Mouse (Mus musculus): ENCODE measurements around the gene Aunip.
"Not testable (repeated sequence)": the region's sequence is repeated elsewhere in the genome, so short reads cannot be mapped to it uniquely, and the experiment has no call there.

Gene Aunip

DNA sequence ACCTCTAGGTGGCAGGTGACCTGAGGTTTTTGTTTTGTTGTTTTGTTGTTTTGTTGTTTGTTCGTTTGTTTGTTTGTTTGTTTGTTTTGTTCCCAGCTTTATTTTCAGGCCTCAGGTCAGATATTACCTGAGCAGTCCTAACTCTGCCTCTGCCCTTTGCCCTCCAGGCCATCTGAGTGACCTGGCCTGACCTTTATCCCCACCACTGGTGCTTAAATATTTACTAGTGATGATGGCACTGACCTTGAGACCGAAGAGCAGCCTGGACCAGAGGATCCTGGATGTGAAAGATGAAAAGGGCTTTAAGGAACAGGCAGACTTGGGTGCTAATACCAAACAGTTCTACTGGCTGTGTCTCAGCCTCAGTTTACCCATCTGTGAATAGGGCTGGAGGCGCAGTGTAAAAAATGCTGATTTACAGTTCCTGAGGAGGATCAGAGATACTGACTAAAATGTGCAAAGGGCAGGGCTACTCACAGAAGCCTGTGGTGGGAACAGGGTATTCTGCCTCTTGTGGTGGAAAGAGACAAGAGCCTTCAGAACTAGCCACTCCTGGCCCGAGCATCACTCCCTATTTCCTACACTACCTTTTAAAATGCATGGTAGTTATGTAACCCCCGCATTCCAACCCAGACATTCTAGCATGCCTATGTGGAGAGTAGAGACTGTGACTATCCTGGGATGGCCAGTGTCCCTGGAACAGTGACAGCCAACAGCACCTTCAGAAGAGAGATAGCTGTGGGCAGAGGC lies 25.5 kb upstream of the Aunip start:
- DNase-seq (ENCODE audit: low read depth, low spot score) = peak; percentile 84

DNA sequence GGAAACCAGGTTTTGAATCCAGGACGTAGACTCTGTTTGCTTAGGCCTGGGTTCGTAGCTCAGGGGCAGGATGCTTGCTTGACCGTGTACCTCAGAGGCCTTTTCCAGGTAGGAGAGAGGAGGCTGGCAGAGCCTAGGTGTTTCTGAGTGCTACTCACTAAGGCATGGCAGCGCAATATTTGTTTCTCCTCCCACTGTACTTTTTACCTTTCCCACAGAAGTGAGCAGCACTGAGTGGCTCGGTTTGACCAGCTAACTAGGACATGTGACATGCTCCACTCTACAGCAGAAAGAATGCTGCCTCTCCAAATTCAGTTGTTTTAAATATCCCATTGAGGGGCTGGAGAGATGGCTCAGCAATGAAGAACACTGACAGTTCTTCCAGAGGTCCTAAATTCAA lies 22.6 kb upstream of the Aunip start:
- no peak for DNase-seq (ENCODE audit: low read depth, low spot score)

DNA sequence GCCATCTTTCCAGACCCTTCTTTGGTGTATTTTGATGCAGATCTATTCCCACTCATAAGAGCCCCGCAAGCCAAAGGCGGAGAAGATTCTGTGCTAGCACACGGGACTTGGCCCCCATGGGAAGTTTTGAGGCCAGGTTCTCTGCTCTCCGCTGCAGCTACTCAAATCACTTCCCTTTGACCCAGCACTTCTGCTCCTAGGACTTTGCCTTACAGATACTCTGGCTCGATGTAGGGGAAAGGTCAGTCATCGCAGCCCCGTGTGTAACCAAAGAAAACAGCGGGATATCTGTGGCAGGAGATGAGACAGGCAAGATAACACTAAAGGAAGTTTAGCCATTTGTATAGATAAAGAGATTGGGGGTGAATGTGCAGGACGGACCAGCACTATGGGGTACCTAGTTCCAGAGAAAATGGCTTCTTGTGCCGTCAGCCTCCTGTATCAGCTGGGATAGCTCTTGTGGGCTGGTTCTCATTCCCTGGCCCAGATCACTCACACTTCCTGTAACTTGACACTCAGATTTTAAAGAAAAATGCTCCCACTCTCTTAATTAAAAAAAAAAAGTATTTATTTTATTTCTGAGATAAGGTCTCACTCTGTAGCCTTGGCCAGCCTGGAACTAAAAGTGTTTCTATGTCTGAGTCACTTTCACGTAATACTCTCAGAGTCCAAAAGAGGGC lies 20.7 kb upstream of the Aunip start:
- no peak for DNase-seq (ENCODE audit: low read depth, low spot score)

DNA sequence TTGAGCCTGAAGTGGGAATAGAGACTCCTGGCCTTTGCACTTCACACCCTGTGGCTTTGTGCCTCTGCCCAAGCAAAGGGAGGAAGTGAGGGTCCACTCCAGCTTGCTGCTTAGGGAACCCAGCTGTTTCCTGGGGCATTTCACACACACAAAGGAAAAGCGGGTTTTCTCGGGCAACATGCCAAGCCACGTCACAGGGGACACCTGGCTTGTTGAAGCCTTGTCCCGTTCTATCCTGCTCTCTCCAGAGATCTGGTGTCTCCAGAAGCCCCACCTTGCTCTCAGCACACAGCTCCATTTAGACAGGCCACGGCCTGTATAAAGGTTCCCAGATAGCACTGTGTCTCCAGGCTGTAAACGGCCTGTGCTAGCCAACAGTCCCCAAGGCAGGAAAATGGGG lies 19.1 kb upstream of the Aunip start:
- DNase-seq (ENCODE audit: low read depth, low spot score) = no peak

DNA sequence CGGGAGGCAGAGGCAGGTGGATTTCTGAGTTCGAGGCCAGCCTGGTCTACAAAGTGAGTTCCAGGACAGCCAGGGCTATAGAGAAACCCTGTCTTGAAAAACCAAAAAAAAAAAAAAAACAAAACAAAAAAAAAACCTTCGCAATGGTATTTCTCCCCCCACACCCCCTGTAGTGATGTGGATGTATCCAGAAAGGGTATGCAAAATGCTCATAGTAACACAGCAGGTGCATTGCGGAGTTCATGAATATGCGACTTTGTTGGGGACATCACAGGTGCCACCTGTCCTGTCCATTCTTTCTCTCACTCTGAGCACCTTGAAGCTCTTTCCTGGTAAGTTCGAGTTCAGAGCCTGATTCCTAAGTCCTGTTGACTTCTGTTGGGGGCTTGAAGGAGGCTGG lies 16.6 kb upstream of the Aunip start:
- not testable (repeated sequence) for DNase-seq (ENCODE audit: low read depth, low spot score)

DNA sequence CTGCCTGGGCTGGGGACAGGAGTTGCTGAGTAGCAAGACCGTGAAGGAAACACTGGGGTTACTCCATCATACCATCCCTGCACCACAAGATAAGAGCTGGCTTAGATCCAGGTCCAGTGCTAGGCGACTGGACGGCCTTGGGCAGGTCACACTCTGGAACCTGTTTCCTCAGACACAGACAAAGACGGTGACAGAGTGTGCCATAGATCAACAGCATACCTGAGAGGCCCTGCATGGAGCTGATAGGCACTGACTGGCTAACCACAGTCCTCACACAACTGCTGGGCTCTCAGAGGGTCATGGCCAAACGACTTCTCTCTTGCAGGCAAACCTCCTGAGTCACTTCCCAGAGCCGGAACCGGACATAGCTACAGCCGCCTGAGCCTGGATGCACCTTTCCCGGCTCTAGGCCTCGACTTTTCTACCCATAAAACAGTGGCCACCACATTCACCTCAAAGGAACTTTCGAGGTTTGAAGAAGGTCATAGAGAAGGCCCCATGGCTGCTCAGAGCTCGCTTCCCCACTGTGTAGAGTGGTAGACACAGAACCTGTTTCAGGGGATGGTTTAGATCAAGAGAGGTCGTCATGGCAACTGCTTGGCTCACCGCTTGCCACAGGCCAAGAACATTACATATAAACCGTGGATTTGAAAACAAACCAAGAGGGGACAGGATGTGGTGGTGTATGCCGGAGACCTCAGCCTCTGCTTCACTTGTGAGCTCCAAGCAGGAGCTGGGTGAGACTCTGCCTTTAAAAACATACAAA lies 15.8 kb upstream of the Aunip start:
- peak; percentile 62 for DNase-seq (ENCODE audit: low read depth, low spot score)

DNA sequence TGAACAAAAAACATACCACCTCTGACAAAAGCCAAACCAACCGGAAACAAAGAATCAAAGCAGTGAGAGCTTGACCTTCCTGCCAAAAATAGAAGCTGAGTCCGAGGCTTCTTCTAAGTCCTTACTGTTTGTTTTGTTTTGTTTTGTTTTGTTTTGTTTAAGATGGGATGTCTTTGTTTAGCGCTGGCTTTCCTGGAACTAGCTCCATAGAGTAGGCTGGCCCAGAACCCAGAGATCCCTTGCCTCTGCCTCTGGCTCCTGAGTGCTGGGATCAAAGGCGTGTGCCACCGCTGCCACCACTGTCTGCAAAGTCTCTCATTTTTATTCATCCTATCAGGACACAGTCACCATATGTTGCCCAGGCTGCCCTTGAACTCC lies 15.3 kb upstream of the Aunip start:
- no peak for DNase-seq (ENCODE audit: low read depth, low spot score)

DNA sequence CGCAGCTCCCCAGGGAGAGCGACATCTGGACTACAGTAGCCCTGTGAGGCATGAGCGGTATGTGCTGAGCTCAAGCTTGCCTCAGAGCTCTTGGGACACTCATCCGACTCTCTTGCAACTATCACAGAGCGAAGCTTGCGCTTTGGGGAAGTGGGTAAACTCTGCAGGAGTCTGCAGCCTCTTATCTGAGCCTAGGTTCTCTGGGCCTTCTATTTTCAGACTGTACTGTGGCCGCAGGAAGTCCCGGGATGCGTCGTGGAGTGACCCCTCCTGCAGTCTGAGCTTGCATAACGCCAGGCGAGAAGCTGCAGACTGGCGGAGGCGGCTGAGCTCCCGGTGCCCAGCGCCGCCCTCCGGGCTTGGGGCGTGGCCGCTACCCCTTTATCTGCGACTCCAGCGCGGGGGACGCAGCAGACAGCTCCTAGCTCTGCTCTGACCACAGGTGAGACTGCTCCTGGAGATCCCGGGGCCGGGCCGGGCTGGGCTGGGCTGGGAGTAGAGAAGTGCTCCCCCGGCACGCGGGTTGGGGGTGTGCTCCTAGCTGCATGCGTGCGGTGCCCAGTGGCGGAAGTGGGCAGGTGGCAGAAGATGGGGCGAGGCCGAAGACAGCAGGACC lies 14.1 kb upstream of the Aunip start, which contains the start of gene Paqr7:
Gene Paqr7, plus strand, starts transcription at position 103 of the 616 bp plus-strand sequence.
- DNase-seq (ENCODE audit: low read depth, low spot score) = peak; percentile 93

DNA sequence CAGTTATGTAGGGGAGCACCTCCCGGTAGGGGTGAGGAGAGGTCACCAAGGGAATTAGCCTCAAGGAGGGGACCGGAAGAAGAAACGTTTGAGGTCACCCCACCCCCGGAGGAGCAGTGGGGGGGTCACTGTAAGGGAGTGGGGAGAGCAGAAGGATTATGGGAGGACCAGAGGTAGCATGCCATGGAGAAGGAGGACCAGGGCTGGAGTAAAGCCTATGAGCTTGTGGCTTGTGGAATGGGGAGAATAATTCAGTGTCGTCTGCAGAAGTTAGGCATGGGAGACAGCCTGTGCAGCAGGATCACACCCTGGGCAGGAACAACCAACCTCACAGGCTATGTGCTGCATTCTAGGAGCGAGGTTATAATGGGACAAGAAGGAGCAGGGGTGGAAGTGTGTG lies 13.6 kb upstream of the Aunip start:
- peak; percentile 73 for DNase-seq (ENCODE audit: low read depth, low spot score)

DNA sequence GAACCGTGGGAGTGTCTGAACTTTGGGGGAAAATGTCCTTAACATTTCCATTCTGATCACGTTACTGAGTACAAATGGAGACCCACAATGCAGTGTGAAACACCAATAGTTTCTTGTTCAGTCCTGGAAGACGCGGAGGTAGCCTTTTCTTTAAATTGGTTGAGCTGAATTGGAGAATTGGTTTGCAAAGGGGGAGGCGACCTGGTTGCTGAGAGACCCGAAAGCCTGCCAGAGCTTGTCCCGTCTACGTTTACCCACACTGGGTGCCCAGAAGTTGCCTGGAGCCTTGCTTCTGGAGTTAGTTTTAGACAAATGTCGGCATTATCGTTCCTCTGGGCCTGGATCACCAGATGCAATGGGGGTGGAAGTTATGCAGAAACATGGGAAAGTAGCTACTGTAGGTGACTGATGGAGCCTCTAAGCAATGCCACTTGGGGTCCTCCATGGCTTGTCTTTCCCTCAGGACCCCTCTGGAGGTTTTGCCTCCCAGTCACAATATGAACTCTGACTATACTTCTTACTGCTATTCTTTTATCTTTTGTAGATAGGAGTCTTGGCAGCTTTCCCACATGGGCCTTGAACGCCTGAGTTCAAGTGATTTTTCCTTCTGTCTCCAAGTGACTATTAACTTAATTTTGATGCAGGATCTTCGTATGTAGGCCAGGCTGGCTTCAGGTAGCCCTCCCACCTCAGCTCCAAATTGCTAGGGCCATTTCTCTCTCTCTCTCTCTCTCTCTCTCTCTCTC lies 12.6 kb upstream of the Aunip start:
- DNase-seq (ENCODE audit: low read depth, low spot score) = peak; percentile 65

DNA sequence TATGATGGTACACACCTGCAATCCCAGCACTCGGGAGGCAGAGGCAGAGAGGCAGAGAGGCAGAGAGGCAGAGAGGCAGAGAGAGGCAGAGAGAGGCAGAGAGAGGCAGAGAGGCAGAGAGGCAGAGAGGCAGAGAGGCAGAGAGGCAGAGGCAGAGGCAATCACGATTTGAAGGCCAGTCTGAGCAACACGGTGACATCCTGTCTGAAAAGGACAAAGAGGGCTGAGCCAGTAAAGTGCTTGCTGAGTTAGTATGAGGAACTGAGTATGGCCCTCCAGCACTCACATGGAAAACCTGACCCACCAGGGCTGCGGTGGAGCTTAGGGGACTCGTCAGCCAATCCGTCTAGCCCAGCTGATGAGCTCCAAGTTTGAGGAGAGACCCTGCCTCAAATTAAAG lies 11.8 kb upstream of the Aunip start:
- not testable (repeated sequence) for DNase-seq (ENCODE audit: low read depth, low spot score)

DNA sequence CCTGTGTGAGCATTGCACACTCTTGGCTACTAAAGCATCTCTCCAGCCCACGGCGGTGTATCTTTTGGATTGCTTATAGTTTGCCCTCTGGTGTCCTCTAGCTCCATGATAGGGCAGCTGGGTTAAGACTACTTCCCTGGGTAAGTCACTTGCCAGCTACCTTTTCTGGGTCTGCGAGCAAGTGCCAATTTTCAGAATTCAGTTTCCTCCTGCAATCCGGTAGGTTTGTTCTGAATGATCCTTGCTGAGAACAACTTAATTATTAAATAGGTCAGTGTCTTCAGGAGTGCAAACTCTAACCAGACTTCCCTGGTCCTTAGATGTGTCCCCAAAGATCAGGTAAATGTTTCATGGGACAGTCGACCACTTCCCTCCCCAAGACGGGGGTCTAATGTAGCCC lies 9.7 kb upstream of the Aunip start:
- no peak for DNase-seq (ENCODE audit: low read depth, low spot score)

DNA sequence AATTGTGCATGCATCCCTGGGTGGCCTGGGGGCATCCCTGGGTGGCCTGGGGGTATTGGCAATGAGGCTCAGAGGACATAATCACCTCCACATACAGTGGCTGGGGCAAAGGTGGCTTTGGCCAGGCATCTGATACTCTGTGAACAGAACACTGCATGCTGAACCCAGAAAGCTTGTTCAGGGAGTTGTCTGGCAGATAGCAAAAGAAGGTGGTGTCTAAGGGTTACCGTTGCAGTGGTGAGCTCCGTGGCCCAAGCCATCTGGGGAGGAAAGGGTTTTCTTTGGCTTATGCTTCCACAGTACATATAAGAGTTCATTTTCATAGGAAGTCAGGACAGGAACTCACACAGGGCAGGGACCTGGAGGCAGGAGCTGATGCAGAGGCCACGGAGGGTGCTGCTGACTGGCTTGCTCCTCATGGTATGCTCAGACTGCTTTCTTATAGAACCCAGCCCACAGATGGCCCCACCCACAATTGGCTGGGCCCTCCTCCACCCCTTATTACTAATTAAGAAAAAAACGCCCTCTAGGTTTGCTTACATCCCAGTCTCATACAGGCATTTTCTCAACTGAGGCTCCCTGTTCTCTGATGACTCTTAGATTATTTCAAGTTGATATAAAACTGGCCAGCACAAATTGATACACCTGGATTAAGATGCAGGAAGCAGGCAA lies 7.0 kb upstream of the Aunip start:
- no peak for DNase-seq (ENCODE audit: low read depth, low spot score)

DNA sequence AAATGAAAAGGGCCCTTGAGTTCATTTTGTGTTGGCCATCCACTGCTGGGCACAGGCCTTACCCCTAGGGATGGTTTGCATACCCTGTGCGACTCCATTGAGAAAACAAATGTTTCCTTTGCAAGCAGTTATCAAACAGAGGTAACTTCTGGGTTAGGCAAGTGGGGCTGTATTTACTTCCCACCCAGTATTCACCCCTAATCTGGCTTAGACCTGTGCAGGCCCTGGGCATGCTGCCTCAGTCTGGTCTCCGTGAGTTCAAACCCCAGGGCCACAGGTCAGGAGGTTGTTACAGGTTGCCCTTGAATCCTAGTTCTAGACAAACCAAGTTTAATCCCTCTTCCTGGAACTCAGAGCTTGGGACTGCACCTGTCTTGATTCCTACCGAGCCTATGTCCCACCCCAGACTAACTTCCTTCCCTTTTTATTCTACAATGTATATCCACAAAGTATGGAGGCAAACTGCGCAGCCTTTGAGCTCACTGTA lies 5.5 kb upstream of the Aunip start:
- DNase-seq (ENCODE audit: low read depth, low spot score) = no peak

DNA sequence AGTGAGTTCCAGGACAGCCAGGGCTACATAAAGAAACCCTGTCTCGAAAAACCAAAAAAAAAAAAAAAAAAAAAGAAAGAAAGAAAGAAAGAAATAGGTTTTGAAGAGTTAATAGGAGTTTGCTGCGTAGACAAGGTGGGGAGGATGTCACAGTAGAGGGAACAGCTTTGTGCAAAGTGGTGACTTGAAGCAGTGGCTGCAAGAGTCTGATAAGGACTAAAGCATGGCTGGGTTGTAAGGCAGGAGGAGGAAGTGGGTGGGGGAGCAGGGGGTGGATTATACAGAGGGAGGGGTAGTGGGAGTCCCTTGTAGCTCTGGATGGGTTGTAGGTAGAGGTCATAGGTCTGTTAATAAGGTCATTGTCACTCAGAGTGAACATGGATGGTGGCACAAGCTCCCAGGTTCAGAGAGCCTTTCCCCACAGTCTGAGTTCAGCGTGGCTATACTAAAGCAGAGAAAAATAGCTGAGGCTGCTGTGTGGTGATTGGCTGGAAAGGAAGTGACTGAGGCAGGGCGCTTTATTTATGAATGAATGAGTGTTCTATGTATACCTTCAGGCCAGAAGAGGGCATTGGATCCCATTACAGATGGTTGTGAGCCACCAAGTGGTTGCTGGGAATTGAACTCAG lies 4.7 kb upstream of the Aunip start:
- DNase-seq (ENCODE audit: low read depth, low spot score) = no peak

DNA sequence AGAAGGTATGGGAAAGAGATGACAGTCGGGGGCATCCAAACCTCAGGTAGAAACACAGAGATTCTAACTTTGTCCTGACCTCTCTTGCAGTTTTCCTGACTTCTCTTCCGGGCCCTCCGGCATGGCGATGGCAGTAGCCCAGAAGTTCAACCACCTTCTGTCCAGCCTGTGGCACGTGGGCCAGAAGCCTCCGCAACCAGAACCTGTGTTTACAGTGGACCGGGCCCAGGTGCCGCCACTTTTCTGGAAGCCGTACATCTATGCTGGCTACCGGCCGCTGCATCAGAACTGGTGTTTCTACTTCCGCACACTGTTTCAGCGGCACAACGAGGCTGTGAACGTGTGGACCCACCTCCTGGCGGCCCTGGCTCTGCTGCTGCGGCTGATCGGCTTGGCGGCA lies 4.1 kb upstream of the Aunip start:
- no peak for DNase-seq (ENCODE audit: low read depth, low spot score)

DNA sequence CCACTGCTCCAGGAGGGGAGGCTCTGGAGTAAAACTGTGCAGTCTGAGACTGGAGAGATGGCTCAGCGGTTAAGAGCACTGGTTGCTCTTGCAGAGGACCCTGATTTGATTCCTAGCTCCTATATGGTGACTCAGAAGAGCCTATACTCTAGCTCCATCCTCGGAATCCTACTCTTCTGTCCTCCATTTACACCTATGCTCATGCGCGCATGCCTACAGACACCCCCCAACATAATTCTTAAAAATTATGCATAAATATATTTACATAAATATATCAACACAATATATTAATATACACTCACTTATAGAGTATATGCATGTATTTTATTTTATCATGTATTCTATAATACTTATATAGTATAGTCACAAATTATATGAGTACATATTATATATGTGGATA lies 403 bp upstream of the Aunip start:
- DNase-seq (ENCODE audit: low read depth, low spot score) = no peak

DNA sequence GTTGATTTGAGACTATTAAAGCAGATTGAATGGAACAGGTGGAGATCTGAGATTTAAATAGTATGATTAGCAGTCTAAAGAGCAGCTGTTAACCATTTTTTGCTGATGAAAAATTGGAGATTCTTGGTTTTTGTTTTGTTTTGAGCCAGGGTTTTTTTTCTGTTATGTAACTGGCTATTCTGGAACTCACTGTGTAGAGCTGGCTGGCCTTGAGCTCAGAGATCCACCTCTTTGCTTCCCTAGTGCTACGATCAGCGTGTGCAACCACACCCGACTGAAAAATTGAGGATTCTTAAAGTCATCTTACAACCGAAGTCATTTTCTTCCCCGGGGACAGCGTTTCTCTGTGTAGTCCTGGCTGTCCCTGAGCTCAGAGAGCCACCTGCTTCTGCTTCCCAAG lies 931 bp downstream of the Aunip start:
- DNase-seq (ENCODE audit: low read depth, low spot score) = no peak

DNA sequence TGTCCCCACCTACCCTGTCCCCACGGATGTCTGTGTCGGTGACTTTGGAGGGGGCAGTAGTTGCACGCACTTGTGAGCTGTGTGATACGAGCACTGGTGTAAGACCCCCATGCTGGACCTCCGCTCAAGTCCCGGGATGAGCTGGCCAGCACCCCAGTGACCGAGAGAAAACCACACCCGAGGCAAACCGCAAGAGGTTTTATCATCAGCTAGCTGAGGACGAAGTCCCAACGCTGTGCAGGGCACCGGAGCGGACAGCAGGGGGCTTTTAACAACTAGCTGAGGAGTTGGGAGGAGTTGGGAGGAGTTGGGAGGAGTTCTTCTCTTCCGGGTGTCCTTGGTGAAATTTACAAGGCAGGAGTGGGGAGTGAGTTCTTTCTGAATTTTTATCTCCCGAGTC lies 2.0 kb downstream of the Aunip start:
- DNase-seq (ENCODE audit: low read depth, low spot score) = no peak

DNA sequence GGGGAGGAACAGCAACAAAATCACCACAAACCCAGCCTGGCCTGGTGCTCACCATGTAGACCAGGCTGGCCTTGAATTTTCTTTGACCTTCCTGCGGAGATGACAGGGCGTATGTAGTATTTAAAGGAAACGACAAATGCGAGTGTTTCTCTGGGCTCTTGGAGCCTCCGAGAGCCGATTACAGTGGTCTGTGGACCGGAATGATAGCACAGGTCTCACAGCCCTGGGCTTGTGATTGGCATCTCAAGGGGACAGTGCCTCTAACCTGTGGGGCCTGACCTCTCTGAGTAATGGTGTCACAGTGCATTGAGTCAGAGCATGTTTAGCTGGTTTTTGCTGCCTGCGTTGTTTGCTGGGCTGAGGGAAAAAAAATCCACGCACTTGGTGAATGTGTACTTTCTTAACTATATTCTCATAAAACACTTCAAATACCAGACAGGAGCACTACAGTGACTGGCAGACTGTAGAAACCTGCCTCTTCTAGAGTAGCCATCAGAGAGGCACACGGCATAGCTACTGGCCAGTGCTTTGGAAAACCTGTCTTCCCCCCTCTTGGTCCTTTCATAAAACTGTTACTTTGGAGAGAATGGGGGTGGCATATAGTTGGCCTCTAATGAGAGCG lies 3.6 kb downstream of the Aunip start:
- no peak for DNase-seq (ENCODE audit: low read depth, low spot score)
